Comparison of ENCODE assay signal across 9 mouse cellular contexts in the genomic region with DNA sequence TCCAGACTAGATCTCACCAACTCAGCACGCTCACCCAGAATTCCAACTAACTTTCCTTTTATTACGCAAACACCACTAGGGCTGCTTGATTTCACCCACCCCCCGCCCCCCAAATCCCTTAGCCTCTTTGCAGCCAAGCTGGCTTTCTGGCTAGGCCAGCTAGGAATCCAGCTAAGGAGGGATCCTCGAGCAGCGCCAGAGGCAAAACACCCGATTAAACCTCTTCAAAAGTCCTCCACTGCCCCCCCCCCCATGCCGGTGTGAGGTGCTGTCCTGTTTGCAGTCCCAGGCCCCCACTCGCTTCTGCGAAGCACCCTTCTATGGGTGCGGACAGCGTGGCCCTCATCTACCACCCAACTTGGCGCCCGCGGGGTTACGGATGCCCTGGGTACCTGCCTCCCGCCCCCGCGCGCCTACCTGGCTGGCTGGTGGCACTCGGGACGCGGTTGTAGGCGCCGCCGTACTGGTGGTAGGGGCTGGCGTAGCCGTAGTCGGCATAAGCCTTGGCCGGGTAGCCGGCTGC. TPM values are rescaled to one million over a fixed set of nuclear protein-coding genes. Genes with fewer than 3 reads are reported as not detected.
DNase-seq lines count a peak whose midpoint lies in the region; ATAC-seq and TF ChIP-seq lines count a peak whose summit lies in the region.
"Had no signal": no experiment of that assay in that cellular context is flagged by ENCODE, and none has a peak within 500 bp of the region (broad histone marks: within the 10 kb centered on the region; RNA-seq: fewer than 3 reads in every experiment).

No protein-coding gene starts in this region.

- peak overlapping the region; percentile 55 for H3K4me2 ChIP-seq in lung, postnatal 0 days (replicated peaks; ENCODE audit: low read depth, low read length)
- H3K4me2 ChIP-seq in forebrain, embryonic 14.5 days (ENCODE audit: low read length): peak overlapping the region; percentile 75
- peak overlapping the region; percentile 77 for H3K4me2 ChIP-seq in limb, embryonic 14.5 days (replicated peaks; ENCODE audit: low read depth, low read length, severe bottlenecking)
- H3K4me2 ChIP-seq in stomach, embryonic 14.5 days (replicated peaks; ENCODE audit: low read depth, low read length): peak overlapping the region; percentile 48

- no peaks in the 10 kb centered on the region for H3K36me3 ChIP-seq in lung, postnatal 0 days (ENCODE audit: insufficient read depth, low read length)
- H3K36me3 ChIP-seq in forebrain, embryonic 14.5 days (ENCODE audit: control insufficient read depth, insufficient read depth, low read length): peaks cover 2% of the 10 kb centered on the region; the same call in 1 of the 2 replicates
- H3K36me3 ChIP-seq in limb, embryonic 14.5 days (ENCODE audit: control insufficient read depth, insufficient read depth, low read length): peaks cover 8% of the 10 kb centered on the region; the same call in 1 of the 2 replicates
- H3K36me3 ChIP-seq in stomach, embryonic 14.5 days (ENCODE audit: control insufficient read depth, insufficient read depth, low read length): no peaks in the 10 kb centered on the region
- H3K36me3 ChIP-seq in kidney, adult 2 months (ENCODE audit: control insufficient read depth, insufficient read depth, low read length): no peaks in the 10 kb centered on the region

- no peaks in the 10 kb centered on the region for H3K4me1 ChIP-seq in lung, postnatal 0 days (ENCODE audit: insufficient read depth, low read depth, low read length)
- H3K4me1 ChIP-seq in lung, adult 2 months (ENCODE audit: control insufficient read depth, insufficient read depth, low read length): no peaks in the 10 kb centered on the region
- 0 out of 2 replicates have a peak, but pooled peaks cover 2% of the 10 kb centered on the region for H3K4me1 ChIP-seq in forebrain, embryonic 14.5 days (ENCODE audit: control insufficient read depth, insufficient read depth, low read length)
- peaks cover 11% of the 10 kb centered on the region; the same call in 1 of the 2 replicates for H3K4me1 ChIP-seq in limb, embryonic 14.5 days (ENCODE audit: control insufficient read depth, insufficient read depth, low read length)
- H3K4me1 ChIP-seq in stomach, embryonic 14.5 days (ENCODE audit: control insufficient read depth, insufficient read depth, low read length): no peaks in the 10 kb centered on the region
- H3K4me1 ChIP-seq in kidney, adult 2 months (ENCODE audit: control insufficient read depth, insufficient read depth, low read length): no peaks in the 10 kb centered on the region

- TF ChIP-seq EP300 in lung, postnatal 0 days (IDR thresholded peaks at IDR 0.05): no peak

- 1% methylated on average over 29 of the region's 30 CpGs for WGBS in lung, postnatal 0 days
- WGBS in lung, adult 2 months: 2% methylated on average over 30 of the region's 30 CpGs
- under 1% methylated on average over 30 of the region's 30 CpGs for WGBS in forebrain, embryonic 14.5 days
- 0% methylated on average over 22 of the region's 30 CpGs for WGBS in limb, embryonic 14.5 days
- under 1% methylated on average over 30 of the region's 30 CpGs for WGBS in stomach, embryonic 14.5 days
- WGBS in kidney, adult 2 months: 2% methylated on average over 30 of the region's 30 CpGs

- no peak for ATAC-seq in lung, postnatal 0 days
- ATAC-seq in forebrain, embryonic 14.5 days: no peak
- no peak for ATAC-seq in limb, embryonic 14.5 days (ENCODE audit: low FRiP score, low read depth)
- no peak for ATAC-seq in stomach, embryonic 14.5 days (ENCODE audit: insufficient number of reproducible peaks, insufficient read depth, low FRiP score, low read depth)
- ATAC-seq: activated CD4-positive, CD25-positive, alpha-beta regulatory T cell, adult 4 months had no signal

- DNase-seq in lung, postnatal 0 days (ENCODE audit: low spot score): no peak
- no peak for DNase-seq in lung, adult 2 months
- peak; percentile 23 for DNase-seq in forebrain, embryonic 14.5 days (ENCODE audit: low spot score)
- DNase-seq in limb, embryonic 14.5 days (ENCODE audit: low spot score): no peak
- DNase-seq in ovary, postnatal 10 days (ENCODE audit: low spot score): no peak
- no peak for DNase-seq in kidney, adult 2 months
- no peak for DNase-seq in urinary bladder, postnatal 14 days (ENCODE audit: low spot score)

- H3K9me3 ChIP-seq in lung, postnatal 0 days (ENCODE audit: low read length): no peaks in the 10 kb centered on the region
- no peaks in the 10 kb centered on the region for H3K9me3 ChIP-seq in forebrain, embryonic 14.5 days (replicated peaks; ENCODE audit: control insufficient read depth, low read length)
- no peaks in the 10 kb centered on the region for H3K9me3 ChIP-seq in limb, embryonic 14.5 days (ENCODE audit: control insufficient read depth, low read length)
- no peaks in the 10 kb centered on the region for H3K9me3 ChIP-seq in stomach, embryonic 14.5 days (ENCODE audit: control insufficient read depth, low read depth, low read length)

- TF ChIP-seq POLR2A in lung, adult 2 months (IDR thresholded peaks at IDR 0.05; ENCODE audit: borderline replicate concordance, extremely low read depth, low read depth, low read length): no peak
- TF ChIP-seq POLR2A in limb, embryonic 14.5 days (IDR thresholded peaks at IDR 0.05; ENCODE audit: borderline replicate concordance, extremely low read depth, insufficient read depth, insufficient read length): no peak
- TF ChIP-seq POLR2A in kidney, adult 2 months (IDR thresholded peaks at IDR 0.05; ENCODE audit: low read depth, low read length): no peak

- H3K4me3 ChIP-seq in lung, postnatal 0 days (ENCODE audit: low read depth, low read length): peak overlapping the region; percentile 32
- no peak overlapping the region for H3K4me3 ChIP-seq in lung, adult 2 months (replicated peaks; ENCODE audit: extremely low read depth, low read depth, low read length)
- peak overlapping the region; percentile 61 for H3K4me3 ChIP-seq in forebrain, embryonic 14.5 days (ENCODE audit: low read depth, low read length)
- H3K4me3 ChIP-seq in limb, embryonic 14.5 days (replicated peaks; ENCODE audit: low read length): peak overlapping the region; percentile 63
- H3K4me3 ChIP-seq in stomach, embryonic 14.5 days (ENCODE audit: low read depth, low read length): peak overlapping the region; percentile 41
- no peak overlapping the region for H3K4me3 ChIP-seq in kidney, adult 2 months (ENCODE audit: insufficient read depth, low read depth, low read length)

- H3K27me3 ChIP-seq in lung, postnatal 0 days (replicated peaks; ENCODE audit: insufficient read depth, low read length): peaks cover 81% of the 10 kb centered on the region
- peaks cover 61% of the 10 kb centered on the region for H3K27me3 ChIP-seq in forebrain, embryonic 14.5 days (replicated peaks; ENCODE audit: control insufficient read depth, insufficient read depth, low read length)
- peaks cover 47% of the 10 kb centered on the region for H3K27me3 ChIP-seq in limb, embryonic 14.5 days (ENCODE audit: control insufficient read depth, insufficient read depth, low read length)
- H3K27me3 ChIP-seq in stomach, embryonic 14.5 days (ENCODE audit: control insufficient read depth, insufficient read depth, low read length): peaks cover 60% of the 10 kb centered on the region
- peaks cover 13% of the 10 kb centered on the region; the same call in 1 of the 2 replicates for H3K27me3 ChIP-seq in kidney, adult 2 months (replicated peaks; ENCODE audit: control insufficient read depth, insufficient read depth, low read length)

- TF ChIP-seq CTCF in lung, postnatal 0 days (IDR thresholded peaks at IDR 0.05): no peak
- TF ChIP-seq CTCF in lung, adult 2 months (IDR thresholded peaks at IDR 0.05; ENCODE audit: insufficient read depth, low read length): no peak
- TF ChIP-seq CTCF in kidney, adult 2 months (conservative IDR thresholded peaks at IDR 0.05; ENCODE audit: insufficient read depth, insufficient read length, low read depth, low read length): no peak

- no peak overlapping the region for H3K27ac ChIP-seq in lung, postnatal 0 days (ENCODE audit: low read length)
- H3K27ac ChIP-seq in forebrain, embryonic 14.5 days (ENCODE audit: low read depth, low read length): peak overlapping the region; percentile 91
- peak overlapping the region; percentile 16 for H3K27ac ChIP-seq in limb, embryonic 14.5 days (replicated peaks; ENCODE audit: low read depth, low read length)
- H3K27ac ChIP-seq in stomach, embryonic 14.5 days (ENCODE audit: low read length): no peak overlapping the region
- no peak overlapping the region for H3K27ac ChIP-seq in kidney, adult 2 months (ENCODE audit: insufficient read depth, low read depth, low read length)

- no peak overlapping the region for H3K9ac ChIP-seq in lung, postnatal 0 days (replicated peaks; ENCODE audit: low read depth)
- peak overlapping the region; percentile 87 for H3K9ac ChIP-seq in forebrain, embryonic 14.5 days (ENCODE audit: low read length)
- peak overlapping the region; percentile 72 for H3K9ac ChIP-seq in limb, embryonic 14.5 days (ENCODE audit: low read depth, low read length, severe bottlenecking)
- H3K9ac ChIP-seq in stomach, embryonic 14.5 days (replicated peaks; ENCODE audit: low read depth, low read length): no peak overlapping the region

RNA-seq across cellular contexts. Expression of a gene that starts 0.7 kb away (rescaled TPM):
- not detected in 2 replicates for polyA plus RNA-seq in lung, postnatal 0 days (2015; fragmentation: Nextera tagmentation; extraction: Ambion mirVana)
- not detected in 2 replicates for polyA plus RNA-seq in lung, adult 2 months (2012; rRNA removed)
- 55.7 and 77.2 TPM in 2 replicates for polyA plus RNA-seq in forebrain, embryonic 14.5 days (2014; fragmentation: Nextera tagmentation; extraction: Ambion mirVana)
- 18.8 and 20.8 TPM in 2 replicates for polyA plus RNA-seq in limb, embryonic 14.5 days (2012; rRNA removed)
- polyA plus RNA-seq in limb, embryonic 14.5 days (2014; fragmentation: Nextera tagmentation; extraction: Ambion mirVana): 35.1 and 35.7 TPM in 2 replicates
- polyA plus RNA-seq in stomach, embryonic 14.5 days (2014; fragmentation: Nextera tagmentation; extraction: Ambion mirVana): 6.6 and 6.7 TPM in 2 replicates
- not detected in 2 replicates for polyA plus RNA-seq in kidney, adult 2 months (2012; rRNA removed)
- polyA plus RNA-seq: activated CD4-positive, CD25-positive, alpha-beta regulatory T cell, adult 4 months had no signal

RNA-seq across cellular contexts. Expression of a gene that starts 18.0 kb away (rescaled TPM):
- polyA plus RNA-seq in lung, postnatal 0 days (2015; fragmentation: Nextera tagmentation; extraction: Ambion mirVana): not detected in 2 replicates
- polyA plus RNA-seq in lung, adult 2 months (2012; rRNA removed): not detected in 2 replicates
- 4.4 and 5.8 TPM in 2 replicates for polyA plus RNA-seq in forebrain, embryonic 14.5 days (2014; fragmentation: Nextera tagmentation; extraction: Ambion mirVana)
- polyA plus RNA-seq in limb, embryonic 14.5 days (2012; rRNA removed): 6.8 and 7.4 TPM in 2 replicates
- 1.00 and 1.8 TPM in 2 replicates for polyA plus RNA-seq in limb, embryonic 14.5 days (2014; fragmentation: Nextera tagmentation; extraction: Ambion mirVana)
- polyA plus RNA-seq in stomach, embryonic 14.5 days (2014; fragmentation: Nextera tagmentation; extraction: Ambion mirVana): 0.15 and 0.42 TPM in 2 replicates
- not detected in 2 replicates for polyA plus RNA-seq in kidney, adult 2 months (2012; rRNA removed)
- polyA plus RNA-seq: activated CD4-positive, CD25-positive, alpha-beta regulatory T cell, adult 4 months had no signal

Comparison
In these comparisons a context has a peak if more than half of its experiments do, and no peak if none do; other contexts are left out.
1. H3K4me3 ChIP-seq: peak in lung, postnatal 0 days (single experiment), forebrain, embryonic 14.5 days (single experiment), limb, embryonic 14.5 days (single experiment) and stomach, embryonic 14.5 days (single experiment); none in lung, adult 2 months (single experiment) and kidney, adult 2 months (single experiment).
2. H3K27ac ChIP-seq: peak in forebrain, embryonic 14.5 days (single experiment) and limb, embryonic 14.5 days (single experiment); none in lung, postnatal 0 days (single experiment), stomach, embryonic 14.5 days (single experiment) and kidney, adult 2 months (single experiment).
3. H3K9ac ChIP-seq: peak in forebrain, embryonic 14.5 days (single experiment) and limb, embryonic 14.5 days (single experiment); none in lung, postnatal 0 days (single experiment) and stomach, embryonic 14.5 days (single experiment).
4. Peak in every context shown above with its lines, with median percentiles within 50 percentile points of each other: H3K4me2 ChIP-seq.